Mouse (Mus musculus) liver, embryonic 16.5 days (tissue): ENCODE measurements at regions not wholly inside any gene's neighbourhood (a gene's known extent, or its start where the extent isn't known, plus 50 kb on each side); places are given as distances from the start of the nearest gene placed in this dataset.

ENCODE experiments used
- ATAC-seq: fragments of 200-750 bp; cut with Nextera tagmentation; 2 replicates; pipeline ENCODE4 v1.8.0; 2017; ENCODE audit warnings: low read depth, mild to moderate bottlenecking, moderate number of reproducible peaks, moderate library complexity
- H3K27ac ChIP-seq: fragments of 300-500 bp; sonication (generic); 2 replicates; pipeline ENCODE4 v1.5.1; 2014; ENCODE audit warnings: mild to moderate bottlenecking, low read length
- H3K27me3 ChIP-seq: fragments of 300-500 bp; sonication (generic); 2 replicates; pipeline ENCODE4 v1.6.1; 2014; ENCODE audit warnings: low read depth, low read length, mixed read lengths; ENCODE audit not compliant: control insufficient read depth, insufficient read depth
- H3K36me3 ChIP-seq: fragments of 300-500 bp; sonication (generic); 2 replicates; pipeline ENCODE4 v1.6.1; 2014; ENCODE audit warnings: mild to moderate bottlenecking; ENCODE audit not compliant: control insufficient read depth, insufficient read depth
- H3K4me1 ChIP-seq: fragments of 300-500 bp; sonication (generic); 2 replicates; pipeline ENCODE4 v1.6.1; 2014; ENCODE audit warnings: low read depth, low read length, mixed read lengths; ENCODE audit not compliant: control insufficient read depth
- H3K4me2 ChIP-seq: fragments of 300-500 bp; sonication (generic); 2 replicates; pipeline ENCODE4 v1.6.1; 2014; ENCODE audit warnings: low read depth, low read length, mixed read lengths
- H3K4me3 ChIP-seq: fragments of 300-500 bp; sonication (generic); 2 replicates; pipeline ENCODE4 v1.5.1; 2014; ENCODE audit warnings: low read depth, mild to moderate bottlenecking, low read length
- H3K9ac ChIP-seq: fragments of 300-500 bp; sonication (generic); 2 replicates; pipeline ENCODE4 v1.6.1; 2014; ENCODE audit warnings: low read depth, low read length
- H3K9me3 ChIP-seq: fragments of 300-500 bp; sonication (generic); replicated peaks from 2 replicates; pipeline ENCODE4 v1.6.1; 2016; ENCODE audit warnings: low read length; ENCODE audit not compliant: control insufficient read depth
- WGBS: fragments of 180-500 bp; shearing (Covaris S2); extraction: QIAGEN DNeasy Blood & Tissue Kit; methylation state at CpG from one replicate; pipeline ENCODE4 v1.1.7; 2014; ENCODE audit not compliant: insufficient replicate concordance; 5-methylcytosine and 5-hydroxymethylcytosine counted together

DNA sequence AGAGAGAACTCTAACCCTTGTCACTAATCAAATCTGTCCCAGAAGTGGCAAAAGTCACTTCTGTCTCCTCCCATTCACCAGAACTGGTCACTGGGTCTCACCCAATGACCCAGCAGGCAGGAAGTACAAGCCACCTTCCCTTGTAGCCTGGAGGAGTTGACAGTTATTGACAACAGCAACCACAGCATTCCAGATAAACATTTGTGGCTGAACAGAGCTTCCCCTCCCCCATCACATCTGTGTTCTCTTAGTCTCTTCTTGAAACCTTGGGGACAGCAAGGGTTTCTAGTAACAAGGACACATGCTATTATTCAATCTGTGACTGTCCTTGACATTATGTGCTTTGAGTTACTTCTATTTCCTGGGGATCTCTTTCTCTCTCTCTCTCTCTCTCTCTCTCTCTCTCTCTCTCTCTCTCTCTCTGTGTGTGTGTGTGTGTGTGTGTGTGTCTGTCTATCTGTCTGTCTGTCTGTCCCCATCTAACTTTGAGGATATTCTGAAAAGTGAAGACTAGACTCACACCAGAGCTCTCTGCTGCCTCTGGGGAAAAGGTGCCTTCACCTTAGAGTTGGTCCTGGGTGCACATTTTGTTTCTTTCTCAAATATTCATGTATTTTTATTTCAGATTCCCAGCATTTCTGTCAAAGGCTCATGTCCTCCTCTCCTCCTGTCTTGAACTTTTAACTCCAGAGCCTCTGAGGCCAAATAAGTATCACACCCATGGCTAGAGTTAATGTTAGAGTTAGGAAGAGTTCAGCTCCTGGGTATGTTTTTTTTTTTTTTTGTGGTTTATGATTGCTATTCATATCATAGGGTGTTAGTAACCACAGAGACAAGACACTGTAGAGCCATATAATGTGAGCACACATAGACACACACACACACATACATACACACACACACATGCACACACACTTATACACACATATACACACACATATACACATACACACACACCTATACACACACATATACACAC lies 65.4 kb upstream of the Tut7 start:
- ATAC-seq, result no peak

DNA sequence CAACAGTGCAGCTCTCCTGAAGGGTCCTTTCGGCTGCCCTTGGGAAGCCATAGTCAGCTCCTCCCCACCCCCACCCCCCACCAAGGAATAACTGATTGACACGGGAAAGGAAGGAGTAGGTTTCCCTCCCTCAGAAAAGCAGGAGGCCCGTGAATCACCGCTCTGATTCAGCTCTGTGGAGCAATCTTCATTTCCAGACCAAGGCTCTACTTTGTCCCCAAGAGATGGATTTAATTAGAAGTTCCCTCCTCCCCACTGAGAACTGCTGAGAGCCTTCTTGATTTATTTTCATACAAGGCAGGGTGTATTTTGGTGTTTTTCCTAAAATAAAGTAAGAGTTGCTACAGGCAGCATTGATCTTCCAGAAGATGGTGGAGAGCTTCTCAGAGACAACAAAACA lies 64.4 kb upstream of the Tut7 start:
- no peaks in the 10 kb centered on the region for H3K9me3 ChIP-seq
- H3K27me3 ChIP-seq, result no peaks in the 10 kb centered on the region
- H3K9ac ChIP-seq, result no peak overlapping the region
- WGBS, result 66% methylated on average over 4 of the region's 4 CpGs
- no peak for ATAC-seq
- no peak overlapping the region for H3K27ac ChIP-seq
- H3K36me3 ChIP-seq, result no peaks in the 10 kb centered on the region
- no peak overlapping the region for H3K4me2 ChIP-seq
- peaks cover 28% of the 10 kb centered on the region for H3K4me1 ChIP-seq
- H3K4me3 ChIP-seq, result no peak overlapping the region

More for the DNA sequence above, 65.4 kb upstream of the Tut7 start:
- no peak overlapping the region for H3K27ac ChIP-seq
- H3K4me1 ChIP-seq, result peaks cover 29% of the 10 kb centered on the region
- H3K9me3 ChIP-seq, result no peaks in the 10 kb centered on the region
- H3K9ac ChIP-seq, result no peak overlapping the region
- no peak overlapping the region for H3K4me3 ChIP-seq
- H3K36me3 ChIP-seq, result no peaks in the 10 kb centered on the region
- no peaks in the 10 kb centered on the region for H3K27me3 ChIP-seq
- no peak overlapping the region for H3K4me2 ChIP-seq

DNA sequence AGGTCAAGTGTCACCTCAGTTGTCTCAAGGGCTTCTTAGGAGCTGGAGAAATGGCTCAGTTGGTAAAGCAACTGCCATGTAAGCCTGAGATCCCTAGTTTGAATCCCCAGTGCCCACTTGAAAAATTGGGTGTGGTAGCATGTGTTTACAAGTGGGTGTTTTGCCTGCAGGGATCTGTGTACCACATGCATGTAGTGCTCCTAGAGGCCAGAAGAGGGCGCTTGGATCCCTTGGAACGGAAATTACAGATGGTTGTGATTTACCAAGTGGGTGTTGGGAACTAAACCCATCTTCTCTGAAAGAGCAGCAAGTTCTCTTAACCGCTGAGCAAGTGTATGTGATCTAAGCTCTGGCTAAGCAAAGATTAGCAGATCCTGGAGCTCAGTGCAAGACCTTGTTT lies 63.6 kb upstream of the Tut7 start:
- Histone ChIP-seq H3K4me1 (peaks cover 21% of the 10 kb centered on the region), H3K27me3 (no peaks in the 10 kb centered on the region), H3K4me2 (no peak overlapping the region), H3K9me3 (no peaks in the 10 kb centered on the region), H3K4me3 (no peak overlapping the region), H3K27ac (no peak overlapping the region), H3K36me3 (no peaks in the 10 kb centered on the region), H3K9ac (no peak overlapping the region)
- WGBS, result 41% methylated on average over 3 of the region's 3 CpGs
- no peak for ATAC-seq

DNA sequence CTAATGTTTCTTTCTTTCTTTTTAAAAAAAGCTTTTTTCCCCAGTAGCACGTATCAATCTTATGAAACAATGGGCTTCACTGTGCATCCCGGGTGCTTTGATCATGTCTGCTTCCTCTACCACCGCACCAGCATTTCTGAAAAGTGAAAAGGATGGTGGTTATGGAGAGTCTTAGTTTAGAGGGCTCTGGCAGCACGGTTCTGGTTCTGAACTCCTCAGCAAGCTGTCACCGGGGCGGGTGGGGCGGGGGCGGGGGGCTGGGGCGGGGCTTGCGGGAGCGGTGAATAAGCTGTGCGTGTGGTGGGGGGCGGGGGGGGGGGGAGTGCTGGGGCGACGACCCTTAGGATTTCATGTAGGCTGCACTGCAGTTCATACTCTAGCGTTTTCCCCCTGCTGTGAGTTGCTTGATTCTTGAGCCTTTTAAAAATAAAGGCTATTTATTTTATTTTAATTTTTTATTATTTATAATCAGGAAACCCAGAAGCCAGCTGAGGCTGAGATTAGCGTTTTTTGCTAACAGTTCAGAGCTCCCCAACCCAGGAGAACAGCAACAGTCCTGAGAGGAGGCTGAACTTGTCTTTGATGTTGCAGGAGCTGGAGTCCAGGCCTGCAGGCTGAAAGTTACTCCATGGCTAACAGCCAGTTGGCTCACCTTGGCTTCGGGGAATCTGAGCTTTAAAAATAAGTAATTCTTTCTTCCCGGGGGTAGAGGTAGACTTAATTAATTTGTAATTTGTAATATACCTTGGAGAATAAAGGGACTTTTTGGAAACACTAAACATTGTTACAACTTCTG lies 59.2 kb upstream of the Tut7 start:
- Histone ChIP-seq H3K9me3 (no peaks in the 10 kb centered on the region), H3K9ac (no peak overlapping the region), H3K4me2 (no peak overlapping the region), H3K4me1 (no peaks in the 10 kb centered on the region), H3K36me3 (no peaks in the 10 kb centered on the region), H3K27ac (no peak overlapping the region), H3K4me3 (no peak overlapping the region), H3K27me3 (no peaks in the 10 kb centered on the region; the same call in 1 of the 2 replicates)
- ATAC-seq, result no peak
- 38% methylated on average over 13 of the region's 19 CpGs for WGBS

DNA sequence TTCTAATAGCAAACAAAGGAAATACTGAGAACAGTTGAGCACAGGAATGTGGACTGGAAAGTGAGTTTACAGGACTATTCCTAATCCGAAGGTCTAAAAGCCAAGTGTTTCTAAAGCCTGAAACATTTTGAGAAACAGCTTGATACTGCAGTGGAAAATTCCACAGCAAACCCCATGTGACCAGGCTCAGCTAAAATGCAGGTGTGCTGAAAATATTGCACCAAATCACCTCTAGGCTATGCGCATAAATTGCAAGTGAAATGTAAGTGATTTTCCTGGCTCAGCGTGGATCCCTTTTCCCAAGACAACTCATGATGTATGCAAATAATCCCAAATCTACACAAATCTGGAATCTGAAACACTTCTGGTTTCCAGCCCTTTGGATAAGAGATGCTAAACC lies 57.1 kb upstream of the Tut7 start:
- H3K4me3 ChIP-seq, result no peak overlapping the region
- H3K27me3 ChIP-seq, result no peaks in the 10 kb centered on the region; the same call in 1 of the 2 replicates
- WGBS, result 72% methylated on average over 3 of the region's 3 CpGs
- ATAC-seq, result no peak
- H3K27ac ChIP-seq, result no peak overlapping the region
- H3K9ac ChIP-seq, result no peak overlapping the region
- no peaks in the 10 kb centered on the region for H3K36me3 ChIP-seq
- no peaks in the 10 kb centered on the region for H3K9me3 ChIP-seq
- H3K4me2 ChIP-seq, result no peak overlapping the region
- no peaks in the 10 kb centered on the region for H3K4me1 ChIP-seq

DNA sequence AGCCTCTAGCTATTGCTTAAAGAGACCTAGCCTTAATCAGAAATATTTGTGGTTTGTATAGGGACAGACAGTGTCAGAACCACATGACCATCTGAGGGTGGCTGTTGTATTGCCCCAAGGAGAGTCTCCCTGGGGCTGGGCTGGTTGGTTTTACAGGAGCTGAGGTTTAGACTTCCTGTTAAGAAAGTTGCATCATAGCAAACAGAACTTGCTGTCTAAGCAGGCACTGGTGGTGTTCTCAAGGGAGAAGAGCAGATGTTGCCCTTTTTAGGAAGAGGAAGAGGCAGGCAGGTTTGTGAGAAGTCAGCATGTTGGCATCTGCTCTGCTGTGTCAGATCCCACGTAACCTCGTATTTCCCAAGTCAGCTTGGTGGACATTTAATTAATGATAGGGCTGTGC lies 52.7 kb upstream of the Tut7 start:
- Histone ChIP-seq H3K27me3 (no peaks in the 10 kb centered on the region), H3K9ac (no peak overlapping the region), H3K4me1 (no peaks in the 10 kb centered on the region), H3K9me3 (no peaks in the 10 kb centered on the region), H3K27ac (no peak overlapping the region), H3K36me3 (no peaks in the 10 kb centered on the region), H3K4me2 (no peak overlapping the region), H3K4me3 (no peak overlapping the region)
- peak; percentile 68 for ATAC-seq
- 11% methylated on average over 2 of the region's 2 CpGs for WGBS

DNA sequence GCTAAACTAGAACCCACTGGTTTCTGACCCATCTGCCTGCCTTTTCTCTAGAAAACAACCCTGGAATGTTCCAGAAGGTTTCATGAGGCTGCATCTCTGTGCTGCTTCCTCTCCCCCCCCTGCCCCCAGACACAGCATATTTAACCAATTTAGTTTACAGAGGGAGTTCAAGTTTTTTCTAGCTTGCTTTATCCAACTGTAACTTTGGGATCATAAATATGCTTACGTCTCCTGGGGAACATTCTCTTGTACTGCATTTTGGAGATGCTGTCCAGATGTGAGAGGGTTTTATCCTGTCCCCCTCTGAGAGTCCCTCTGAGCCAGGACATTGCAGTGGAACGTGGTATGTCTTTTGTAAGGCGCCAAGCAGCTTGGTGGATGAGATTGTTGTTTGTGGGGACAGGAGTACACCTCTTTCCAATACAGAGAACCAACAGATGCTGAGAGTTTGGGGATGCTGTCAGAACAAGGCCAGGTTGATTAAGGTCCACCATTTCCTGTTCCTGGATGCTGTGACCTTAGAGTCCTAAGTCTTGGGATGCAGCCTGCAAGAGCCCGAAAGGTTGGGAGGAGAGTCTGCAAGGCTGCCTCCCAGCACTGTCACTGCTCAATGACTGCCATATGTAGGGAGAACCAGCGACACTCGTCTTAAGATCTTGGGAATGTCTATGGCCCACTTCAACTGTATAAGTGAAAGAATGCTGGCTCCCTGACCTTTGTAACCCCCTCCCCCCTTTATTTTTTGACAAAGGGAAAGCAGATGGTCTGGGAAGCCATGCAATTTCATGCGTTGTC lies 51.4 kb upstream of the Tut7 start:
- H3K27ac ChIP-seq, result no peak overlapping the region
- no peaks in the 10 kb centered on the region for H3K36me3 ChIP-seq
- H3K9me3 ChIP-seq, result no peaks in the 10 kb centered on the region
- no peak overlapping the region for H3K4me3 ChIP-seq
- ATAC-seq, result no peak
- no peak overlapping the region for H3K4me2 ChIP-seq
- 54% methylated on average over 7 of the region's 7 CpGs for whole genome bisulfite sequencing
- no peaks in the 10 kb centered on the region for H3K4me1 ChIP-seq
- no peak overlapping the region for H3K9ac ChIP-seq
- no peaks in the 10 kb centered on the region for H3K27me3 ChIP-seq
